Mouse (Mus musculus) retina, adult 2 months (tissue): ENCODE data around the gene Thy1.

Source experiments
- DNase-seq: peaks from one replicate; pipeline ENCODE4 v3.0.0-alpha.2; 2012; ENCODE audit warnings: low read depth, low spot score

The Thy1 gene

GRCm38 (mm10) chr9:44042836-44043707 lies at the start of gene Thy1:
Gene Thy1, plus strand, starts transcription at chr9:44043384.
- no peak for DNase-seq

GRCm38 (mm10) chr9:43997681-43998080 lies 45.5 kb upstream of the Thy1 start:
- no peak for DNase-seq

- no peak for DNase-seq
These were observed 44.3 kb upstream of the Thy1 start for GRCm38 (mm10) chr9:43998851-43999250.

GRCm38 (mm10) chr9:44004362-44004761 lies 38.8 kb upstream of the Thy1 start:
- DNase-seq = no peak

- no peak for DNase-seq
These were observed 37.9 kb upstream of the Thy1 start for GRCm38 (mm10) chr9:44005305-44005704.

- no peak for DNase-seq
These were observed 35.9 kb upstream of the Thy1 start for GRCm38 (mm10) chr9:44007323-44007722.

GRCm38 (mm10) chr9:44007991-44008390 lies 35.2 kb upstream of the Thy1 start:
- DNase-seq = no peak

- DNase-seq = no peak
These were observed 32.3 kb upstream of the Thy1 start for GRCm38 (mm10) chr9:44010900-44011299.

GRCm38 (mm10) chr9:44011668-44012067 lies 31.5 kb upstream of the Thy1 start:
- DNase-seq = no peak

GRCm38 (mm10) chr9:44012164-44012563 lies 31.0 kb upstream of the Thy1 start:
- DNase-seq = no peak

GRCm38 (mm10) chr9:44012761-44013301 lies 30.4 kb upstream of the Thy1 start:
- DNase-seq = no peak

- DNase-seq = no peak
These were observed 29.4 kb upstream of the Thy1 start for GRCm38 (mm10) chr9:44013781-44014180.

- no peak for DNase-seq
These were observed 26.9 kb upstream of the Thy1 start for GRCm38 (mm10) chr9:44016304-44016703.

- DNase-seq = no peak
These were observed 25.3 kb upstream of the Thy1 start for GRCm38 (mm10) chr9:44017846-44018245.

GRCm38 (mm10) chr9:44020001-44020400 lies 23.2 kb upstream of the Thy1 start:
- DNase-seq = no peak

- DNase-seq = no peak
These were observed 20.9 kb upstream of the Thy1 start for GRCm38 (mm10) chr9:44022100-44022847.

GRCm38 (mm10) chr9:44024096-44024495 lies 19.1 kb upstream of the Thy1 start:
- DNase-seq = no peak

- DNase-seq = no peak
These were observed 13.5 kb upstream of the Thy1 start for GRCm38 (mm10) chr9:44029580-44030236.

- no peak for DNase-seq
These were observed 12.5 kb upstream of the Thy1 start for GRCm38 (mm10) chr9:44030646-44031045.

GRCm38 (mm10) chr9:44031079-44031478 lies 12.1 kb upstream of the Thy1 start:
- no peak for DNase-seq

GRCm38 (mm10) chr9:44031946-44032345 lies 11.2 kb upstream of the Thy1 start:
- no peak for DNase-seq

- no peak for DNase-seq
These were observed 9.9 kb upstream of the Thy1 start for GRCm38 (mm10) chr9:44033317-44033716.
